Mouse (Mus musculus) gastrocnemius, postnatal 14 days (tissue): ENCODE measurements at regions not wholly inside any gene's neighbourhood (a gene's known extent, or its start where the extent isn't known, plus 50 kb on each side); places are given as distances from the start of the nearest gene placed in this dataset.

Experiments
- DNase-seq: peaks from one replicate; pipeline ENCODE4 v3.0.0; 2021; ENCODE audit warnings: mixed read lengths
- intact Hi-C: fragments of 180-260 bp; cut with DNase I; formaldehyde crosslinking; loops from one replicate; pipeline ENCODE4 v1.15.1; 2025; ENCODE audit warnings: low total_unique reads

GRCm38 (mm10) chr17:48592457-48592856 lies 137.8 kb downstream of the Unc5cl start:
- no peak for DNase-seq

DNA sequence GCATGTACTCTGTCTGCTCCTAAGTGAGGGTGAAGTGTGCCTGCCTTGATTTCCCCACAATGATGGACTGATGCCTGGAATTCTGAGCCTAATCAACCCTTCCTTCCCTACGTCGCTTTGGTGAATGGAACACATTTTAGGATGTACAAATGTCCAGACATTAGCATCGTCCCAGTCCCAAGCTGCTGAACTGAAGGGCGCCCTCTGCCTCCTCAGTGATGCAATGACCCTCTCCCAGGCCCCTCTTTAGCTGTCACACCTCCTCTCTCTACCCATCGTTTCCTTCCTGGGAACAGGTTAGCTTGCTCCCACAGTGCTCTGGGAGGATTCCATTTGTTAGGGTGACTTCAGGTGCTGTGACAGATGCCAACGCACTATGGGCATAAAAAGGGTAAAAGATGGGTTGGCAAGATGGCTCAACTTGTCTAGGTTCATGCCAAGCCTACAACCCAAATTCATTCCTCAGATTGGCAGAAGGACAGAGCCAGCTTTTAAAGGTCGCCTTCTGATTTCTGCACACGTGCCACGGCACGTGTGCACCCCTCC lies 140.8 kb downstream of the Unc5cl start:
- intact Hi-C loops: no loop called here
- DNase-seq: no peak

More at GRCm38 (mm10) chr17:48592457-48592856, 137.8 kb downstream of the Unc5cl start:
- intact Hi-C loops: no loop called here

DNA sequence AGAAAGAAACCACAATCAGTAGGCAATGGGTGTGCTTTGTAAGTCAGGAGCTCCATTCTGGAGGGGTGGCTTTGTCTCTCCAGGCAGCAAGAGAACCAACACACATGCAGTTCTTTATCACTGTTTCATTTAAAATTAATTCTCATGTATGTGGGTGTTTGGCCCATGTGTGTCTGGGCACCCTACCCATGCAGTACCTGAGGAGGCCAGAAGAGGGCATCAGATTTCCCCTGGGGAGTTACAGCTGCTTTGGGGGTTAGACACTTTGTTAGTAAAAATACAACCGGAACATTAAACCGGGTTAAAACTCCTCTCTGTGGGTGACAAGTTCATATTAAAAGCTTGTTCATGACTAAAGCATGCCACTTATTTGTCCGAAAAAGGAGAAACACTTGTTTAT lies 141.7 kb downstream of the Unc5cl start:
- intact Hi-C loops: no loop called here
- DNase-seq: no peak

- DNase-seq: no peak
- intact Hi-C loops: no loop called here
These were observed 142.6 kb downstream of the Unc5cl start for GRCm38 (mm10) chr17:48597301-48597700.

- intact Hi-C loops: no loop called here
- peak; percentile 34 for DNase-seq
These were observed 143.9 kb downstream of the Unc5cl start for GRCm38 (mm10) chr17:48598471-48599141.

- DNase-seq: no peak
- intact Hi-C loops: loop anchor here (2.0 to 10.0 kb wide), 2 partner anchors 183 to 325 kb away; no protein-coding TSS in a partner anchor
These were observed 145.5 kb downstream of the Unc5cl start for GRCm38 (mm10) chr17:48600176-48600575.

GRCm38 (mm10) chr17:48602554-48602953 lies 147.9 kb downstream of the Unc5cl start:
- intact Hi-C loops: loop anchor here (2.0 to 10.0 kb wide), 2 partner anchors 136 to 328 kb away; no protein-coding TSS in a partner anchor
- DNase-seq: peak; percentile 42

- no peak for DNase-seq
- intact Hi-C loops: loop anchor here (10.0 kb wide), 1 partner anchor 332 kb away; no protein-coding TSS in a partner anchor
These were observed 152.1 kb downstream of the Unc5cl start for GRCm38 (mm10) chr17:48606767-48607166.

DNA sequence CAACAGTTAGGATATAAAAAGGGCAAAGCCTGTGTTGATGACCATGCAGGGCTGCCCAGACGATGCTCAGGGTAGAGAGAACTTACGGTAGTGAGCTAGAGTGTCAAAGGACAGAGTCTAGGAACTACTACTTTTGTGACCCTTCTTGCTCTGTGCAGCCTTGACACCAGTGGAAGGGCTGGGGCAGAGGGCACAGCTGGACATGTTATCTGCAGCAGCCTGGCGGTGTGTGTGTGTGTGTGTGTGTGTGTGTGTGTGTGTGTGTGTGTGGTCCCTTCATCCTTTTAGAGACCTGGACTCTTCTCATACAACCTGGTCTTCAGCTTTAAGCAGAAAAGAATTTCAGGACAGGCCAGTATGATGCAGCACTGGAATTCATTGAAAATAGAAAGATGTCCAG lies 153.6 kb downstream of the Unc5cl start:
- DNase-seq: no peak
- intact Hi-C loops: loop anchor here (10.0 kb wide), 1 partner anchor 334 kb away; no protein-coding TSS in a partner anchor

DNA sequence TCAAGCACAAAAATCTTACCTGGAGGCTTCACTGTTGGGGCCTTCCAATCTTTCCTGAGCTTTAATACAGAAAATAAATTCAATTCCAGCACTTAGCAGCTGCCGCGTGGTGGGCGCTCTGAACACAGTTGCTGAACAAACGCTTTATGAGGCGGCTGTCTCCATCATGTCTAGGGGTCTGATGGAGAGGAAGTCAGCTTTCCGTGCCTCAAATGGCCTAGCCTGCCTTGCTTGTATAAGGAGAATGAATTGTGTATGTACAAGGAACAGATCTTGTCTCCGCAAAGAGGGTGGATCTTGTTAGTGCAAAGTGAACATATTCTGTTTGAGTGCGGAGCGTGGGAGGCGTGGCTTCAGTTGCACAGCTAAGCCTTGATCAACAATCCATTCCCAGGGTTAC lies 155.4 kb downstream of the Unc5cl start:
- intact Hi-C loops: no loop called here
- no peak for DNase-seq

GRCm38 (mm10) chr17:48610806-48611205 lies 156.1 kb downstream of the Unc5cl start:
- intact Hi-C loops: no loop called here
- no peak for DNase-seq

GRCm38 (mm10) chr17:48613491-48613890 lies 158.8 kb downstream of the Unc5cl start:
- intact Hi-C loops: no loop called here
- DNase-seq: no peak

DNA sequence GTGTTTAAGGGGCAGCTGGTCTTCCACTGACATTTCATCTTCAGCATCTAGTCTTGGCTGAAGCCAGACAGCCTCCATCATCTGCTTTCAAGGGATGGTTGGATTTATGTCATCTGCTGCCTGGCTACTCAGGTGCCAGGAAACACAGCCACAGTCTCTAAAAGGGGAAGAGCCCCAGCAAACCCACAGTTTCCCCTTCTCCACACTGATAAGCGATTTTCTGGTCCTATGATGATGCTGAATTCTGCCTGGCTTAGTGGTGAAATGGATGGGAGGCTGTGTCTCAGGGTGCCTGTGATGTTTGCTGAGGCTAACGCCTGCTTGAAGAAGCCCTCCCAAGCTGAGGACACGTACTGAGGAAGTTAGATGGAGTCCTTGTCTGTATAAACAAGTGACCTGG lies 160.5 kb downstream of the Unc5cl start:
- no peak for DNase-seq
- intact Hi-C loops: no loop called here

GRCm38 (mm10) chr17:48616205-48616604 lies 161.5 kb downstream of the Unc5cl start:
- intact Hi-C loops: no loop called here
- DNase-seq: no peak

- no peak for DNase-seq
- intact Hi-C loops: no loop called here
These were observed 166.2 kb downstream of the Unc5cl start for GRCm38 (mm10) chr17:48620896-48621295.

- intact Hi-C loops: no loop called here
- DNase-seq: no peak
These were observed 167.0 kb downstream of the Unc5cl start for GRCm38 (mm10) chr17:48621676-48622075.

GRCm38 (mm10) chr17:48624937-48625336 lies 170.2 kb downstream of the Unc5cl start:
- no peak for DNase-seq
- intact Hi-C loops: no loop called here

DNA sequence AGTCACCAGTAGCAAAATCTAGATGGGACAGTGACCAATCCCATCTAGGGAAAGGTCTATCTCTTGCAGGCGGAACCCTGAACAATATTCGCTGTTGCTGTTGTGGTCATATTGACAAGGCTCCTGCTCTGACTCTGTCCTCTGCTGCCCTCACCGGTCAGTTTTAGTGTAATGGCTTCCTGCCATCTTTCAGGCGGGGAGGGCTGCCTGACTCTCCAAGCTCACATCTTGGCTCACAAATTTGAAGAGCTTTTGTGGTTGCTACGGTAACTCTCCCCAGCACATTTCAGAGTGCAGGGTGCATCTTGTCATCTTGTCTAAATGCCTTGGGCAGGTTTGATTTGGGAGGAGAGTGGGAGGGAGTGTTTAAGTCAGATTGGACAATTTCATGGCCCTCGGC lies 171.3 kb downstream of the Unc5cl start:
- no peak for DNase-seq

DNA sequence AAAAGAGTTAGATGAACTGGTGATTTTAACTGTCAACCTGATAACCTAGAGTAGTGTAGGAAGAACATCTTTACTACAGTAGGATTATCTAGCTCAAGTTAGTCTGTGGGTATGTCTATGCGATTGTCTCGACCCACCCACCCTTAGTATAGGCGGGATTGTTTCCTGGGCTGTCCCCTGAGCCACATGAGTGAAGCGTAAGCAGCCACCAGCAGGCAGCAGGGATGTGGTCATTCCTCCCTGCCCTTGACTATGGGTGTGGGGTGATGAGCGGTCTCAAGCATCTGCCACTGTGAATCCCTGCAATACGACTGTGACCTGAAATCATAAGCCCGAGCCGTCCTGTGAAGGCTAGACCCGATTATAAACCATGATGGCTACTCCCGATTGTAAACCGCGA lies 184.9 kb downstream of the Unc5cl start:
- intact Hi-C loops: no loop called here

More for the DNA sequence above, 171.3 kb downstream of the Unc5cl start:
- intact Hi-C loops: no loop called here

DNA sequence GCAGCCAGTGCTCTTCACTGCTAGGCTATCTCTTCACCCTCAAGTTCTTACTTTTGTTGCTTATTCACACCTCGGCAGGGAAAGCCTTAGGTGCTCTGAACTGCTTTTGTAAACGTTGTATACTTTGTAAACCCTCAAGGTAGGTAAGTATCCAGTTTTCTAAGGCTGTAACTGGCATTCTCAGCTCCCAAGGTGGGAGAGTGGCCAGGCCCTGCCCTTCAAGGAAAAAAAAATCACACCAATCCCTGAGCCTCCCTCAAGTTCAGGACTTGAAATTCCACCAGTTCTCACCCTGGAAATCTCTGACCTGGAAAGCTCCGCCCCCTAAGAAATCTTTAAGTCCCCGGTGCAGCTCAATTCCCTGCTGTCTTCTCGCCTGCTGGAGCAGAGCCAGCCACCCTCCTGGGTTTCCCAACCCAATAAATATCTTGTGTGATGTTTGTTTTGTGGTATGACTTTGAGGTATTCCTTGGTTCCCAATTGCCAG lies 188.9 kb downstream of the Unc5cl start:
- intact Hi-C loops: no loop called here
- no peak for DNase-seq

More for the DNA sequence above, 184.9 kb downstream of the Unc5cl start:
- no peak for DNase-seq

DNA sequence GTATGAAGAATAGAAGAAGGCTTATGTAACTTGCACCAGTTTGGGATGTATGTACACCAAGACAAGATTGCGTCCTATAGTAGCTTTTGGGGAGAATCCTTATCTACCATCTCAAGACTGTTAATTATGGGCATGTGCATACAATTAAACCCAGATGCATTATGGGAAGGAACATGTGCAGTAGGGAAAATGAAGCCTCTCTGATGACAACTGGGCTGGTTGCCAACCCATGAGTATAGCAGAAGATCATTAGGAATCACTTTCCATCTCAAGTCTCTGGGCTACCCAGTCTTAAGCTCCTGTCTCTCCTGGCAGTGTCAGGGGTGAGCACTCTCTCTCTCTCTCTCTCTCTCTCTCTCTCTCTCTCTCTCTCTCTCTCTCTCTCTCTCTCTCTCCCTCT lies 190.4 kb downstream of the Unc5cl start:
- intact Hi-C loops: no loop called here
- DNase-seq: no peak
